Mouse (Mus musculus) hindbrain, postnatal 0 days (tissue): Measurements from ENCODE around the gene Hras. TPM values are rescaled to one million over a fixed set of nuclear protein-coding genes. Genes with fewer than 3 reads are reported as not detected.

Experiments
- ATAC-seq: fragments of 200-750 bp; cut with Nextera tagmentation; 2 replicates; pipeline ENCODE4 v1.8.0; 2017; ENCODE audit warnings: mild to moderate bottlenecking, moderate TSS enrichment, moderate library complexity
- DNase-seq: peaks from one replicate; pipeline ENCODE4 v3.0.0-alpha.2; 2015; ENCODE audit warnings: low spot score
- H3K27ac ChIP-seq: fragments of 300-500 bp; sonication (generic); 2 replicates; pipeline ENCODE4 v1.5.1; 2014; ENCODE audit warnings: mild to moderate bottlenecking
- H3K27me3 ChIP-seq: fragments of 300-500 bp; sonication (generic); 2 replicates; pipeline ENCODE4 v1.6.1; 2014; ENCODE audit warnings: low read length, mixed read lengths; ENCODE audit not compliant: insufficient read depth
- H3K36me3 ChIP-seq: fragments of 300-500 bp; sonication (generic); 2 replicates; pipeline ENCODE4 v1.6.1; 2014; ENCODE audit warnings: low read length, mixed read lengths; ENCODE audit not compliant: insufficient read depth
- H3K4me1 ChIP-seq: fragments of 300-500 bp; sonication (generic); 2 replicates; pipeline ENCODE4 v1.6.1; 2014; ENCODE audit warnings: antibody characterized with exemption, low read length, mixed read lengths; ENCODE audit not compliant: insufficient read depth
- H3K4me2 ChIP-seq: fragments of 300-500 bp; sonication (generic); 2 replicates; pipeline ENCODE4 v1.6.1; 2014; ENCODE audit warnings: low read depth, mild to moderate bottlenecking, low read length, moderate library complexity, mixed read lengths
- H3K4me3 ChIP-seq: fragments of 300-500 bp; sonication (generic); 2 replicates; pipeline ENCODE4 v1.5.1; 2014; ENCODE audit warnings: low read length
- H3K9ac ChIP-seq: fragments of 300-500 bp; sonication (generic); replicated peaks from 2 replicates; pipeline ENCODE4 v1.6.1; 2014; ENCODE audit warnings: mild to moderate bottlenecking, low read length, moderate library complexity, mixed read lengths
- H3K9me3 ChIP-seq: fragments of 300-500 bp; sonication (generic); 2 replicates; pipeline ENCODE4 v1.6.1; 2016; ENCODE audit warnings: low read length, mixed read lengths
- CTCF ChIP-seq: IDR thresholded peaks from 2 replicates; pipeline ENCODE4 v1.5.1; 2016; ENCODE audit warnings: antibody characterized with exemption, control low read depth, low read depth
- WGBS: fragments of 180-500 bp; shearing (Covaris S2); extraction: QIAGEN DNeasy Blood & Tissue Kit; methylation state at CpG from one replicate; pipeline ENCODE4 v1.1.7; 2014; 5-methylcytosine and 5-hydroxymethylcytosine counted together
- polyA plus RNA-seq: library from polyadenylated mRNA; unstranded; fragments of >200 nt; fragmentation: Nextera tagmentation; extraction: Ambion mirVana; gene quantifications from 2 replicates; pipeline ENCODE4 v1.2.1, GENCODE M21; 2015
- total RNA-seq: library from RNA; depleted of rRNA; stranded (reverse); fragments of >200 nt; gene quantifications from 2 replicates; pipeline ENCODE4 v1.2.3, GENCODE M21; 2014

Gene Hras
- total and polyA plus RNA-seq, 2 experiments from 2014 or later = 120 to 204 TPM

- 1% methylated on average over 41 of the region's 41 CpGs for WGBS
These were observed 21.5 kb upstream of the Hras start, which contains the start of gene Rassf7 for GRCm38 (mm10) chr7:141215101-141215879. TSS of gene Rassf7 (plus strand) at chr7:141215860.

GRCm38 (mm10) chr7:141214310-141214709 is 20.5 kb upstream of the Hras start:
- Histone ChIP-seq H3K9ac (no peak overlapping the region), H3K36me3 (no peaks in the 10 kb centered on the region), H3K27me3 (no peaks in the 10 kb centered on the region), H3K9me3 (no peaks in the 10 kb centered on the region), H3K27ac (no peak overlapping the region), H3K4me1 (peaks cover 12% of the 10 kb centered on the region), H3K4me3 (no peak overlapping the region), H3K4me2 (no peak overlapping the region)
- DNase-seq (no peak), ATAC-seq (no peak)
- TF ChIP-seq CTCF = no peak
- WGBS = 75% methylated on average over 3 of the region's 3 CpGs

More at GRCm38 (mm10) chr7:141215101-141215879, 21.5 kb upstream of the Hras start, which contains the start of gene Rassf7:
- H3K4me2 ChIP-seq = peak within 1 kb of the TSS; percentile 97
- H3K9ac ChIP-seq = peak within 1 kb of the TSS; percentile 63
- H3K4me3 ChIP-seq = peak within 1 kb of the TSS; percentile 61
- TF ChIP-seq CTCF = no peak
- peak; percentile 95 for ATAC-seq
- H3K4me1 ChIP-seq = peaks cover 12% of the 10 kb centered on the region
- peak within 1 kb of the TSS; percentile 26; the same call in 1 of the 2 replicates for H3K27ac ChIP-seq
- peak; percentile 94 for DNase-seq
- no peaks in the 10 kb centered on the region for H3K36me3 ChIP-seq
- H3K9me3 ChIP-seq = no peaks in the 10 kb centered on the region
- H3K27me3 ChIP-seq = no peaks in the 10 kb centered on the region

DNA sequence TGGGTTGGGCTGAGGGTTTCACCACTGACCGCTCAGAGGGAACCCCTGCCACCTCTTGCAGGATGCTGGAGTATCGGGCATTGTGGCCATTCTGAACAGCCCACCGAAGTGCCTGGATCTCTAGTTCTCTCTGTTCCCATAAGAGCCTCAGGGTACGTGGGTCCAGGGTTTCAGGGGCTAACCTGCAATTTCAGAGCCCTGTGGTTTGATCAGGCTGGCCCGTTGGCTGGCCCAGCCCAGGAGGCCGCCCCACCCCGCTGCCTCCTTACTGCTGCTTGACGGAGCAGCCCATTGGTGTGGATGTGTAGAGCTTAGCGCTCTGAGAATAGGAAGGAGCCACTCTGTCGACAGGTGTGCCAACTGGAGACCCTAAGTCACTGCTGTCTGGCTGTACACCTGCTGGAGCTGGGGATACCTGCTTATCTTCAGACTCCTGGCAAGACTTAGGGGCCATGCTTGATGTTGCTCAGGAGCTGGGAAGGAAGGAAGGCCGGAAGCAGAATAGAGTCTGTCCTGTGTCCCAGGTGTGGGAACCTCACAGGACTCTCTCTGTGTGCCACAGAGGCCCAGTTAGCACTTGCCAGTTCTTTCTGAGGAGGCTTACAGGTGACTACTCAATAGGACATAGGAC is 19.9 kb upstream of the Hras start, which contains the start of gene Lmntd2:
Lmntd2 (minus strand) TSS at position 476 of the 631 bp plus-strand sequence.
- no peak for DNase-seq
- H3K9ac ChIP-seq = peak within 1 kb of the TSS; percentile 63; the same call in 1 of the 2 replicates

GRCm38 (mm10) chr7:141213133-141213532 is 19.3 kb upstream of the Hras start:
- no peak overlapping the region for H3K9ac ChIP-seq
- WGBS = 84% methylated on average over 3 of the region's 3 CpGs
- H3K4me2 ChIP-seq = no peak overlapping the region
- no peaks in the 10 kb centered on the region for H3K36me3 ChIP-seq
- H3K4me3 ChIP-seq = no peak overlapping the region
- H3K9me3 ChIP-seq = no peaks in the 10 kb centered on the region
- DNase-seq (no peak), ATAC-seq (no peak)
- no peak for TF ChIP-seq CTCF
- no peaks in the 10 kb centered on the region for H3K27me3 ChIP-seq
- peaks cover 12% of the 10 kb centered on the region for H3K4me1 ChIP-seq
- H3K27ac ChIP-seq = no peak overlapping the region

More for the DNA sequence above, 19.9 kb upstream of the Hras start, which contains the start of gene Lmntd2:
- Histone ChIP-seq H3K36me3 (no peaks in the 10 kb centered on the region), H3K9me3 (no peaks in the 10 kb centered on the region), H3K4me1 (peaks cover 12% of the 10 kb centered on the region), H3K4me3 (no peak within 1 kb of the TSS), H3K27me3 (no peaks in the 10 kb centered on the region), H3K27ac (no peak within 1 kb of the TSS), H3K4me2 (peak within 1 kb of the TSS; percentile 97)
- no peak for TF ChIP-seq CTCF
- 94% methylated on average over 11 of the region's 11 CpGs for WGBS
- no peak for ATAC-seq

GRCm38 (mm10) chr7:141210606-141211131 is 16.9 kb upstream of the Hras start:
- Histone ChIP-seq H3K4me3 (no peak overlapping the region), H3K9me3 (no peaks in the 10 kb centered on the region), H3K4me1 (0 out of 2 replicates have a peak, but pooled peaks cover 5% of the 10 kb centered on the region), H3K4me2 (no peak overlapping the region), H3K9ac (no peak overlapping the region), H3K27me3 (no peaks in the 10 kb centered on the region), H3K27ac (no peak overlapping the region), H3K36me3 (no peaks in the 10 kb centered on the region)
- DNase-seq (no peak), ATAC-seq (no peak)
- no peak for TF ChIP-seq CTCF
- 85% methylated on average over 14 of the region's 14 CpGs for WGBS

GRCm38 (mm10) chr7:141210137-141210536 is 16.3 kb upstream of the Hras start:
- ATAC-seq = no peak
- Histone ChIP-seq H3K36me3 (no peaks in the 10 kb centered on the region), H3K4me1 (0 out of 2 replicates have a peak, but pooled peaks cover 3% of the 10 kb centered on the region), H3K27me3 (no peaks in the 10 kb centered on the region), H3K4me3 (no peak overlapping the region), H3K4me2 (no peak overlapping the region), H3K9ac (no peak overlapping the region), H3K27ac (no peak overlapping the region), H3K9me3 (no peaks in the 10 kb centered on the region)
- DNase-seq = no peak
- no peak for TF ChIP-seq CTCF
- 85% methylated on average over 12 of the region's 12 CpGs for WGBS
